Mouse (Mus musculus) kidney, adult 2 months (tissue): Measurements from ENCODE around the gene Myh7b.

Source experiments
- CTCF ChIP-seq: fragments of 200-500 bp; conservative IDR thresholded peaks from 2 replicates; pipeline ENCODE4 v1.5.1; 2011; ENCODE audit warnings: low read depth, mild to moderate bottlenecking, control low read depth, low read length, moderate library complexity, mixed read lengths; ENCODE audit not compliant: insufficient read depth, insufficient read length
- POLR2A ChIP-seq: fragments of 200-500 bp; IDR thresholded peaks from one replicate; pipeline ENCODE4 v1.6.1; 2011; ENCODE audit warnings: low read depth, low read length, control low read depth

GRCm38 (mm10) chr2:155562209-155562608 is 48.8 kb upstream of the Myh7b start:
- TF ChIP-seq CTCF = no peak
- no peak for TF ChIP-seq POLR2A
